Mouse (Mus musculus) limb, embryonic 11.5 days (tissue): Measurements from ENCODE around the gene Nfix. TPM values are rescaled to one million over a fixed set of nuclear protein-coding genes. Genes with fewer than 3 reads are reported as not detected.

Source experiments
- ATAC-seq: fragments of 200-750 bp; cut with Nextera tagmentation; 2 replicates; pipeline ENCODE4 v1.8.0; 2017; ENCODE audit warnings: low read depth; ENCODE audit not compliant: insufficient number of reproducible peaks, low FRiP score, low TSS enrichment
- DNase-seq: peaks from one replicate; pipeline ENCODE4 v3.0.0-alpha.2; 2015; ENCODE audit warnings: low spot score
- H3K27ac ChIP-seq: fragments of 300-500 bp; sonication (generic); replicated peaks from 2 replicates; pipeline ENCODE4 v1.5.1; 2014; ENCODE audit warnings: low read depth, mild to moderate bottlenecking, low read length
- H3K27me3 ChIP-seq: fragments of 300-500 bp; sonication (generic); 2 replicates; pipeline ENCODE4 v1.6.1; 2014; ENCODE audit warnings: mild to moderate bottlenecking, low read length, mixed read lengths; ENCODE audit not compliant: control insufficient read depth, insufficient read depth
- H3K36me3 ChIP-seq: fragments of 300-500 bp; sonication (generic); 2 replicates; pipeline ENCODE4 v1.6.1; 2014; ENCODE audit warnings: mild to moderate bottlenecking, low read length, moderate library complexity, mixed read lengths; ENCODE audit not compliant: control insufficient read depth, insufficient read depth
- H3K4me1 ChIP-seq: fragments of 300-500 bp; sonication (generic); 2 replicates; pipeline ENCODE4 v1.6.1; 2014; ENCODE audit warnings: low read length, mixed read lengths; ENCODE audit not compliant: control insufficient read depth, insufficient read depth
- H3K4me2 ChIP-seq: fragments of 300-500 bp; sonication (generic); 2 replicates; pipeline ENCODE4 v1.6.1; 2014; ENCODE audit warnings: low read depth, mild to moderate bottlenecking, moderate library complexity; ENCODE audit not compliant: severe bottlenecking
- H3K4me3 ChIP-seq: fragments of 300-500 bp; sonication (generic); 2 replicates; pipeline ENCODE4 v1.5.1; 2014; ENCODE audit warnings: low read depth, low read length
- H3K9ac ChIP-seq: fragments of 300-500 bp; sonication (generic); 2 replicates; pipeline ENCODE4 v1.6.1; 2014; ENCODE audit warnings: mild to moderate bottlenecking, low read length
- H3K9me3 ChIP-seq: fragments of 300-500 bp; sonication (generic); 2 replicates; pipeline ENCODE4 v1.6.1; 2016; ENCODE audit warnings: low read length; ENCODE audit not compliant: control insufficient read depth
- WGBS: fragments of 180-500 bp; shearing (Covaris S2); extraction: QIAGEN DNeasy Blood & Tissue Kit; methylation state at CpG from one replicate; pipeline ENCODE4 v1.1.7; 2014; 5-methylcytosine and 5-hydroxymethylcytosine counted together
- polyA plus RNA-seq: library from polyadenylated mRNA; unstranded; fragments of >200 nt; fragmentation: Nextera tagmentation; extraction: Ambion mirVana; gene quantifications from 2 replicates; pipeline ENCODE4 v1.2.1, GENCODE M21; 2014

The Nfix gene
- polyA plus RNA-seq, 1 experiment from 2014 or later, result 4.6 TPM

DNA sequence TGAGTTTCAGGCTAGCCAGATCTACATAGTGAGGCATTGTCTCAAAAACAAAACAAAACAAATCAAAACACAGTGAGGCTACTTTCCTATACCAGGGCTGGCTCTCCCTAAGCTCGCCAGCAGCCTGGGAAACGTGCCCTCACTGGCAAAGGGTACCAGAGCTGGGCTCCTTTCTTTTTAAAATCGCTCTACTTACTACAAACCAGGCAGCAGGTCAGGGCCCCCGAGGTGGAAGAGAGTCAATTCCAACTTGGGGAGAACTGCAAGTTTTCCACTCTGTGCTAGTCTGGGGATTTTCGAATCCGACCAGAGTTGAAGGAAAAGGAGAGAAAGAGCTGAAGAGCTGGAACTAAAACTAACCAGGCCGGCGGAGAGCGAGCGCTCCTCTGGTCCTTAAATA is 17.5 kb downstream of the Nfix start:
- ATAC-seq (no peak), DNase-seq (peak; percentile 61)
- Histone ChIP-seq H3K9ac (no peak overlapping the region), H3K4me2 (no peak overlapping the region), H3K4me3 (no peak overlapping the region), H3K27me3 (peaks cover 89% of the 10 kb centered on the region), H3K4me1 (peaks cover 40% of the 10 kb centered on the region), H3K9me3 (no peaks in the 10 kb centered on the region), H3K36me3 (no peaks in the 10 kb centered on the region), H3K27ac (no peak overlapping the region)
- 2% methylated on average over 10 of the region's 10 CpGs for WGBS

DNA sequence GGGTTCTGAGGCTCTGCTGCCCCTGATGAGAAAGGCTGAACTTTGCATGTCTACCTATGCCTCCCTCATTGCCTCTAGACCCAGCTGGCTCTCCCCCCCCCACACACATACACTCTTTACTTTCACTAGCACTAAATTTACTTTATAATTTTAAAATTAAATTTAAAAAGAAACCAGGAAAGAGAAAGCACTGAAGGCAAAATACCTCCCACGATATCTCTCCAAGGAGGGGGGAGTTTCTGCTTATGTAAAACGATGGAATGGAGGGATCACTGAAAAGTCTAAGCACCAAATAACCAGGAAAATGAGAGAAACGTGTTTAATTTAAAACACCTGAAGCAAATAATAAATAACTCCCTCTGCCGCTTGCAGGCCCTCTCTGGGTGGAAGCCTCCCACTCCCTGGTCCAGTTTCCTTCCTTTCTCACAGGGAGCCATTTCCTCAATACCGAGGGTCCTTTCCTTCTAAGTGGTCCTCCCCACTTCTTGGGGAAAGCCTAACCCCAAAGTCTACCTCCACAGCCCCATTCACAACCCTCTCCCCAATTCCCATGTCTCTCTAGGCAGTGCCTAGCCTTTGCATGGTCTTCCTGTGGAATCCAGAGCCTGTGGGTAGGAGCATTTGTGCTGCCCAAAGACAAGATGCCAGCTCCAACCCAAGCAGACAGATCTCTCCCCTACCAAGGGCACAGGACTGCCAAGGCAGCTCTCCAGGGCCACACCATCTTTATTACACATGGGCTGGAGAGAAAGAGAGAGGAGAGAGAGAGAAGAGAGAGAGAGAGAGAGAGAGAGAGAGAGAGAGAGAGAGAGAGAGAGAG is 18.2 kb downstream of the Nfix start:
- 2% methylated on average over 5 of the region's 5 CpGs for WGBS
- H3K4me1 ChIP-seq, result peaks cover 40% of the 10 kb centered on the region
- 0 out of 2 replicates have a peak overlapping the region, but pooled peaks have one; percentile 16 for H3K4me2 ChIP-seq
- peaks cover 87% of the 10 kb centered on the region for H3K27me3 ChIP-seq
- H3K4me3 ChIP-seq, result no peak overlapping the region
- no peaks in the 10 kb centered on the region for H3K36me3 ChIP-seq
- no peak overlapping the region for H3K27ac ChIP-seq
- ATAC-seq (no peak), DNase-seq (no peak)
- H3K9ac ChIP-seq, result no peak overlapping the region
- H3K9me3 ChIP-seq, result no peaks in the 10 kb centered on the region

GRCm38 (mm10) chr8:84780949-84781680 is 19.0 kb downstream of the Nfix start:
- Histone ChIP-seq H3K27ac (no peak overlapping the region), H3K9me3 (no peaks in the 10 kb centered on the region), H3K36me3 (no peaks in the 10 kb centered on the region), H3K9ac (no peak overlapping the region), H3K4me2 (0 out of 2 replicates have a peak overlapping the region, but pooled peaks have one; percentile 16), H3K4me1 (peaks cover 34% of the 10 kb centered on the region), H3K4me3 (no peak overlapping the region), H3K27me3 (peaks cover 87% of the 10 kb centered on the region)
- no peak for ATAC-seq
- DNase-seq, result no peak
- WGBS, result 5% methylated on average over 6 of the region's 6 CpGs

DNA sequence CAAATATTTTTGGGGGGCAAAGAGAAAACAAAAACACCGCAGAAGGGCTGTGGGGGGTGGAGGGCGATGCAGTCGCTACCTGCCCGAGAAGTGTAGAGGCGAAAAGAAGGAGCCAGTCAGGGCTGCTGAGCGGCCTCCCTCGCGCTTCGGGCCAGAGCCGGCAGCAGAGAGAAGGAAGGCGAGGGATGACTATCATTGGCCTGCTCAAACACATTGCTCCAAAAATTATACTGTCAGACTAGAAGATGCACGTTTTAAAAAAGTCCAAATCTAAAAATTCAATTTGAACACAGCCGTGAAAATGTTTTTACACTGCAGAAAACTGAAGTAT is 20.0 kb downstream of the Nfix start:
- WGBS, result under 1% methylated on average over 13 of the region's 13 CpGs
- no peaks in the 10 kb centered on the region for H3K36me3 ChIP-seq
- H3K4me2 ChIP-seq, result no peak overlapping the region
- H3K27ac ChIP-seq, result no peak overlapping the region
- DNase-seq (no peak), ATAC-seq (no peak)
- peaks cover 88% of the 10 kb centered on the region for H3K27me3 ChIP-seq
- no peak overlapping the region; the same call in 1 of the 2 replicates for H3K4me3 ChIP-seq
- H3K9me3 ChIP-seq, result no peaks in the 10 kb centered on the region
- H3K4me1 ChIP-seq, result peaks cover 35% of the 10 kb centered on the region
- no peak overlapping the region for H3K9ac ChIP-seq

GRCm38 (mm10) chr8:84779519-84780224 is 20.5 kb downstream of the Nfix start:
- WGBS, result 1% methylated on average over 19 of the region's 19 CpGs
- peaks cover 35% of the 10 kb centered on the region for H3K4me1 ChIP-seq
- H3K27me3 ChIP-seq, result peaks cover 88% of the 10 kb centered on the region
- no peaks in the 10 kb centered on the region for H3K36me3 ChIP-seq
- no peak for ATAC-seq
- no peak overlapping the region; the same call in 1 of the 2 replicates for H3K4me3 ChIP-seq
- H3K9me3 ChIP-seq, result no peaks in the 10 kb centered on the region
- DNase-seq, result no peak
- H3K9ac ChIP-seq, result no peak overlapping the region
- H3K27ac ChIP-seq, result no peak overlapping the region
- no peak overlapping the region for H3K4me2 ChIP-seq

- Histone ChIP-seq H3K9me3 (no peaks in the 10 kb centered on the region), H3K4me1 (peaks cover 35% of the 10 kb centered on the region), H3K36me3 (no peaks in the 10 kb centered on the region), H3K27ac (no peak overlapping the region), H3K27me3 (peaks cover 85% of the 10 kb centered on the region), H3K4me3 (no peak overlapping the region), H3K9ac (no peak overlapping the region), H3K4me2 (no peak overlapping the region)
- ATAC-seq (no peak), DNase-seq (no peak)
- WGBS, result 1% methylated on average over 11 of the region's 11 CpGs
Measured at GRCm38 (mm10) chr8:84778638-84779380, 21.3 kb downstream of the Nfix start.

- H3K4me3 ChIP-seq, result no peak overlapping the region
- no peaks in the 10 kb centered on the region for H3K36me3 ChIP-seq
- no peak for DNase-seq
- no peak overlapping the region for H3K27ac ChIP-seq
- no peak overlapping the region for H3K4me2 ChIP-seq
- peaks cover 86% of the 10 kb centered on the region for H3K27me3 ChIP-seq
- 10% methylated on average over 10 of the region's 10 CpGs for WGBS
- peaks cover 39% of the 10 kb centered on the region for H3K4me1 ChIP-seq
- no peak for ATAC-seq
- H3K9ac ChIP-seq, result no peak overlapping the region
- no peaks in the 10 kb centered on the region for H3K9me3 ChIP-seq
Measured at GRCm38 (mm10) chr8:84777899-84778637, 22.1 kb downstream of the Nfix start.
